Mouse (Mus musculus): Measurements from ENCODE around the gene Crat.

GRCm38 (mm10) chr2:30439631-30440030 is 24.0 kb upstream of the Crat start:
- TF ChIP-seq CTCF (IDR thresholded peaks at IDR 0.05; ENCODE audit: low read depth) (no peak), EP300 (IDR thresholded peaks at IDR 0.05; ENCODE audit: low read depth) (no peak)
